Mouse (Mus musculus) limb, embryonic 12.5 days (tissue): ENCODE results near the gene Gm17455. TPM values are rescaled to one million over a fixed set of nuclear protein-coding genes. Genes with fewer than 3 reads are reported as not detected.

Experiments
- ATAC-seq: fragments of 200-750 bp; cut with Nextera tagmentation; 2 replicates; pipeline ENCODE4 v1.8.0; 2017; ENCODE audit warnings: low read depth, moderate TSS enrichment; ENCODE audit not compliant: insufficient number of reproducible peaks, insufficient read depth, low FRiP score, low TSS enrichment
- H3K27ac ChIP-seq: fragments of 300-500 bp; sonication (generic); 2 replicates; pipeline ENCODE4 v1.5.1; 2016; ENCODE audit warnings: mild to moderate bottlenecking, moderate library complexity
- H3K27me3 ChIP-seq: fragments of 300-500 bp; sonication (generic); 2 replicates; pipeline ENCODE4 v1.6.1; 2016; ENCODE audit warnings: mild to moderate bottlenecking, moderate library complexity
- H3K36me3 ChIP-seq: fragments of 300-500 bp; sonication (generic); 2 replicates; pipeline ENCODE4 v1.6.1; 2016; ENCODE audit warnings: mild to moderate bottlenecking, moderate library complexity
- H3K4me1 ChIP-seq: fragments of 300-500 bp; sonication (generic); replicated peaks from 2 replicates; pipeline ENCODE4 v1.6.1; 2016
- H3K4me2 ChIP-seq: fragments of 300-500 bp; sonication (generic); 2 replicates; pipeline ENCODE4 v1.6.1; 2016; ENCODE audit warnings: mild to moderate bottlenecking, moderate library complexity
- H3K4me3 ChIP-seq: fragments of 300-500 bp; sonication (generic); replicated peaks from 2 replicates; pipeline ENCODE4 v1.5.1; 2016; ENCODE audit warnings: mild to moderate bottlenecking
- H3K9ac ChIP-seq: fragments of 300-500 bp; sonication (generic); replicated peaks from 2 replicates; pipeline ENCODE4 v1.6.1; 2016; ENCODE audit warnings: mild to moderate bottlenecking, moderate library complexity
- H3K9me3 ChIP-seq: fragments of 300-500 bp; sonication (generic); 2 replicates; pipeline ENCODE4 v1.6.1; 2016; ENCODE audit warnings: mild to moderate bottlenecking, moderate library complexity
- WGBS: fragments of 180-500 bp; shearing (Covaris S2); methylation state at CpG from one replicate; pipeline ENCODE4 v1.1.7; 2016; 5-methylcytosine and 5-hydroxymethylcytosine counted together
- polyA plus RNA-seq: library from polyadenylated mRNA; unstranded; fragments of >200 nt; fragmentation: Nextera tagmentation; extraction: Ambion mirVana; gene quantifications from 2 replicates; pipeline ENCODE4 v1.2.1, GENCODE M21; 2016

Gene Gm17455
- polyA plus RNA-seq, 1 experiment from 2014 or later = 1.8 TPM

- Histone ChIP-seq H3K4me2 (no peak overlapping the region), H3K27ac (no peak overlapping the region), H3K36me3 (no peaks in the 10 kb centered on the region), H3K9ac (no peak overlapping the region), H3K9me3 (peaks cover 13% of the 10 kb centered on the region), H3K4me1 (no peaks in the 10 kb centered on the region), H3K4me3 (no peak overlapping the region), H3K27me3 (no peaks in the 10 kb centered on the region; the same call in none of the 2 replicates)
- WGBS = 73% methylated on average over 7 of the region's 7 CpGs
- ATAC-seq = no peak
These were observed 23.2 kb downstream of the Gm17455 start for GRCm38 (mm10) chr10:60422756-60423155.

GRCm38 (mm10) chr10:60430001-60430400 is 30.5 kb downstream of the Gm17455 start:
- Histone ChIP-seq H3K36me3 (no peaks in the 10 kb centered on the region), H3K9me3 (peaks cover 13% of the 10 kb centered on the region), H3K27ac (no peak overlapping the region), H3K9ac (no peak overlapping the region), H3K4me3 (no peak overlapping the region), H3K27me3 (peaks cover 9% of the 10 kb centered on the region; the same call in 1 of the 2 replicates), H3K4me1 (no peaks in the 10 kb centered on the region), H3K4me2 (no peak overlapping the region)
- WGBS = 80% methylated on average over 10 of the region's 10 CpGs
- ATAC-seq = no peak

- Histone ChIP-seq H3K4me2 (no peak overlapping the region), H3K9ac (no peak overlapping the region), H3K9me3 (peaks cover 8% of the 10 kb centered on the region), H3K4me1 (no peaks in the 10 kb centered on the region), H3K27ac (no peak overlapping the region), H3K4me3 (no peak overlapping the region), H3K36me3 (no peaks in the 10 kb centered on the region), H3K27me3 (peaks cover 9% of the 10 kb centered on the region; the same call in 1 of the 2 replicates)
- 63% methylated on average over 6 of the region's 6 CpGs for WGBS
- no peak for ATAC-seq
These were observed 31.1 kb downstream of the Gm17455 start for GRCm38 (mm10) chr10:60430591-60430990.

GRCm38 (mm10) chr10:60432679-60433078 is 33.2 kb downstream of the Gm17455 start:
- Histone ChIP-seq H3K4me2 (no peak overlapping the region), H3K4me3 (no peak overlapping the region), H3K36me3 (no peaks in the 10 kb centered on the region), H3K27ac (no peak overlapping the region), H3K27me3 (peaks cover 9% of the 10 kb centered on the region; the same call in 1 of the 2 replicates), H3K9me3 (no peaks in the 10 kb centered on the region), H3K4me1 (no peaks in the 10 kb centered on the region), H3K9ac (no peak overlapping the region)
- 31% methylated on average over 4 of the region's 4 CpGs for WGBS
- ATAC-seq = no peak

GRCm38 (mm10) chr10:60442321-60442720 is 42.8 kb downstream of the Gm17455 start:
- H3K27ac ChIP-seq = no peak overlapping the region
- peaks cover 7% of the 10 kb centered on the region; the same call in 1 of the 2 replicates for H3K9me3 ChIP-seq
- H3K36me3 ChIP-seq = no peaks in the 10 kb centered on the region
- H3K4me1 ChIP-seq = no peaks in the 10 kb centered on the region
- no peak overlapping the region for H3K9ac ChIP-seq
- no peak overlapping the region for H3K4me3 ChIP-seq
- H3K27me3 ChIP-seq = no peaks in the 10 kb centered on the region
- ATAC-seq = no peak
- 75% methylated on average over 4 of the region's 4 CpGs for WGBS
- H3K4me2 ChIP-seq = no peak overlapping the region

GRCm38 (mm10) chr10:60443078-60443477 is 43.6 kb downstream of the Gm17455 start:
- Histone ChIP-seq H3K9me3 (peaks cover 7% of the 10 kb centered on the region; the same call in 1 of the 2 replicates), H3K4me1 (no peaks in the 10 kb centered on the region), H3K9ac (no peak overlapping the region), H3K27ac (no peak overlapping the region), H3K4me3 (no peak overlapping the region), H3K36me3 (no peaks in the 10 kb centered on the region), H3K4me2 (no peak overlapping the region), H3K27me3 (no peaks in the 10 kb centered on the region)
- ATAC-seq = no peak
- 7% methylated on average over 2 of the region's 2 CpGs for WGBS

GRCm38 (mm10) chr10:60445031-60445593 is 45.6 kb downstream of the Gm17455 start:
- Histone ChIP-seq H3K27ac (no peak overlapping the region), H3K9ac (no peak overlapping the region), H3K36me3 (no peaks in the 10 kb centered on the region), H3K4me3 (no peak overlapping the region), H3K4me1 (no peaks in the 10 kb centered on the region), H3K27me3 (no peaks in the 10 kb centered on the region; the same call in 1 of the 2 replicates), H3K4me2 (no peak overlapping the region), H3K9me3 (peaks cover 7% of the 10 kb centered on the region; the same call in 1 of the 2 replicates)
- 55% methylated on average over 8 of the region's 8 CpGs for WGBS
- ATAC-seq = no peak

- H3K36me3 ChIP-seq = no peaks in the 10 kb centered on the region
- no peak overlapping the region for H3K4me2 ChIP-seq
- no peak overlapping the region for H3K9ac ChIP-seq
- ATAC-seq = no peak
- 87% methylated on average over 12 of the region's 12 CpGs for WGBS
- H3K27me3 ChIP-seq = no peaks in the 10 kb centered on the region; the same call in none of the 2 replicates
- peaks cover 7% of the 10 kb centered on the region; the same call in 1 of the 2 replicates for H3K9me3 ChIP-seq
- H3K4me1 ChIP-seq = no peaks in the 10 kb centered on the region
- H3K27ac ChIP-seq = no peak overlapping the region
- H3K4me3 ChIP-seq = no peak overlapping the region
These were observed 47.7 kb downstream of the Gm17455 start for GRCm38 (mm10) chr10:60447186-60447585.

Other genes with a start within 250 kb of the Gm17455 start
- 2.7 and 3.4 TPM in 2 replicates for gene Chst3, start 180.5 kb upstream of the Gm17455 start, polyA plus RNA-seq
- gene Psap, start 122.1 kb upstream of the Gm17455 start, polyA plus RNA-seq = 65.4 and 66.5 TPM in 2 replicates
- 1.7 and 1.8 TPM in 2 replicates for gene Vsir, start 52.9 kb upstream of the Gm17455 start, polyA plus RNA-seq